Mouse (Mus musculus) olfactory bulb, adult 2 months (tissue): ENCODE results near the gene Etl4. TPM values are rescaled to one million over a fixed set of nuclear protein-coding genes. Genes with fewer than 3 reads are reported as not detected.

Experiments
- H3K27ac ChIP-seq: fragments of 200-500 bp; 2 replicates; pipeline ENCODE4 v1.5.1; 2012; ENCODE audit warnings: low read depth, low read length; ENCODE audit not compliant: insufficient read depth
- H3K4me1 ChIP-seq: fragments of 200-500 bp; 2 replicates; pipeline ENCODE4 v1.6.1; 2012; ENCODE audit warnings: low read length; ENCODE audit not compliant: control insufficient read depth, insufficient read depth
- H3K4me3 ChIP-seq: fragments of 200-500 bp; 2 replicates; pipeline ENCODE4 v1.5.1; 2012; ENCODE audit warnings: mild to moderate bottlenecking, low read depth, low read length, moderate library complexity; ENCODE audit not compliant: insufficient read depth
- CTCF ChIP-seq: fragments of 200-500 bp; IDR thresholded peaks from 2 replicates; pipeline ENCODE4 v1.5.1; 2012; ENCODE audit warnings: low read depth, mild to moderate bottlenecking, low read length, moderate library complexity; ENCODE audit not compliant: insufficient read depth
- POLR2A ChIP-seq: fragments of 200-500 bp; IDR thresholded peaks from 2 replicates; pipeline ENCODE4 v1.6.1; 2012; ENCODE audit warnings: mild to moderate bottlenecking, low read depth, low read length, moderate library complexity; ENCODE audit not compliant: insufficient read depth
- WGBS: fragments of 180-500 bp; shearing (Covaris S2); methylation state at CpG from one replicate; pipeline ENCODE4 v1.1.7; 2018; 5-methylcytosine and 5-hydroxymethylcytosine counted together
- polyA plus RNA-seq: library from polyadenylated mRNA; stranded (reverse); fragments of >200 nt; gene quantifications from 2 replicates; pipeline ENCODE4 v1.2.4, GENCODE M21; 2012; ENCODE audit warnings: low replicate concordance; ENCODE audit not compliant: missing spikeins, insufficient read depth, insufficient read length

Etl4 gene
- polyA plus RNA-seq, 1 experiment, result not detected

DNA sequence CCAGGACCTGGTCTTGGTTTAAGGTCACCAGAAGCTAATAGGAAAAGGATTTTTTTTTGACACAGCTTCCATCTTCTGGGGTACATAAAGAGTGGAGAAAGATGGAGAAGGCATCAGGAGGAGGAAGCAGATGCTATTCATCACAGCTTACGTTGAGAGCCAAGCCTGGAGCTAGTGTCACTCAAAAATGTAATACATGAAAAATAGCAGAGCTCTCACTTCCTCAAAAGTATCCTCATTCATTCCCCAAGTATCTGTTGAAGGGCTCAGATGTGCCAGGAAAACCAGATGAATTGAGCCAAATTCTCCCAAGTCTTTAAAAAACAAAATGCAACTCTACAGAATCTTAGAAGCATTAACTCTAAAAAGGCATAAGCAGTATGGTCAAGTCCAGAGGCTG, 297.1 kb downstream of the Etl4 start:
- Histone ChIP-seq H3K27ac (no peak overlapping the region), H3K4me1 (no peaks in the 10 kb centered on the region), H3K4me3 (no peak overlapping the region)
- TF ChIP-seq CTCF (no peak), POLR2A (no peak)
- WGBS, result 89% methylated on average over 1 of the region's 1 CpGs

DNA sequence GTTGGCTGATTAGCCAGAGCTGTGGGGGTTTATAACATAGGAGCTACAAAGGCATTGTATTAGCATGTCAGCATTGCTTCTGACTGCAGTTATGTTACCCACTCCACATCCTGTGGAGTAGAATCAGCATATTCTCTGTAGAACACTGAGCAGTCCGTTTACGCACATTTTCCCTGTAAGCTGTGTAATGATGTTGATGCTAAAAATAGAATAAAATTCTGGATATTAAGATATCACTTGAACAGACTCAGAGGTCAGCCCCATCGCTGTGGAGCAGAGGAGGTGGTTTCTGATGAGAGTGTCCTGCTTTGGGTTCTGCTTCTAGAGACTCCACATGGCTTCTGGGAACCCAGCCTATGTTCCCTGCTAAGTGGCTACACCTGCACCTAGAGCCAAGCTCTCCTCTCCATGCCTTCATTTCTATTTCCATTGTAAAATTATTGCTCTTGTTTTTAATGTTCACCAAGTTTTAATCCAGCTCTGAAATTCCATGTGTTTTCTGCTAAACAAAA, 299.2 kb downstream of the Etl4 start:
- H3K27ac ChIP-seq, result no peak overlapping the region
- no peak overlapping the region for H3K4me3 ChIP-seq
- TF ChIP-seq CTCF, result no peak
- TF ChIP-seq POLR2A, result no peak
- no peaks in the 10 kb centered on the region for H3K4me1 ChIP-seq
- 57% methylated on average over 3 of the region's 3 CpGs for whole genome bisulfite sequencing

DNA sequence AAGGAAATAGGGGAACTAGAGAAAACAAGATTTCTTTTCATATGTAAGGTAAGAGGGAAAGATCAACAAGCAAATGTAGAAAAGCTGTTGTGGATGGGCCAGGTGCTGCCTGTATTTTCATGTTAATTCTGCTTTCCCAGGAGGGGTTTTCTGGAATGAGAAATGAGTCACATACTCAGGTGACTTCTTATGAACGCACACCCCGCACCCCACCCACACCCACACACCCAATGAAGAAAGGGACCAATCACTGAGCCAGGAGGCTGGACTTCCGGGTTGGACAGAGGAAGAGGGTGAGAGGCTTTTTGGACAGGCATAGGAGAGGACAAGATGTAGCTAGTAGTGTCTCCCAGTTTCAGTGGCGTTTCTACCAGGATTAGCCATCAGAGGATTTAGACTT, 299.8 kb downstream of the Etl4 start:
- 67% methylated on average over 4 of the region's 4 CpGs for WGBS
- Histone ChIP-seq H3K27ac (no peak overlapping the region), H3K4me1 (no peaks in the 10 kb centered on the region), H3K4me3 (no peak overlapping the region)
- TF ChIP-seq CTCF, result no peak
- no peak for TF ChIP-seq POLR2A

DNA sequence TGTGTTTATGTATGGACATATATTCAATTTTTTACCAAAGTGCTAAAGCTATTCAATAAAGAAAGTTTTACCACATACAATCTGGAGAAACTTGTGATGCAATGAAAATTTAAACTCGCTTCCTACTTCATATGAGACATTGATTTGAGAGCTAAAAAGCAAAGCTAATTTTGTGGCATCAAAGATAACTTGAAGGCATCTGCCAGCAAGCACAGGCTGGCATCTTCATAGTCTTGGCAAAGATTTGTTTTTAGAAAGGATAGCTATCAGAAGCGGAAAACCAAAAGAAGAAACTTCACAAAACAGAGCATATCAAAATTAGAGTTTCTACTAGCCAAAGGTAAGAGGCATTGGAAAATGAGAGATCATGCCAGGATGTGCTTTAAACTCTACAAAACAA, 306.7 kb downstream of the Etl4 start:
- TF ChIP-seq CTCF, result no peak
- TF ChIP-seq POLR2A, result no peak
- no peak overlapping the region for H3K27ac ChIP-seq
- WGBS, result 95% methylated on average over 2 of the region's 2 CpGs
- H3K4me1 ChIP-seq, result no peaks in the 10 kb centered on the region
- no peak overlapping the region for H3K4me3 ChIP-seq

DNA sequence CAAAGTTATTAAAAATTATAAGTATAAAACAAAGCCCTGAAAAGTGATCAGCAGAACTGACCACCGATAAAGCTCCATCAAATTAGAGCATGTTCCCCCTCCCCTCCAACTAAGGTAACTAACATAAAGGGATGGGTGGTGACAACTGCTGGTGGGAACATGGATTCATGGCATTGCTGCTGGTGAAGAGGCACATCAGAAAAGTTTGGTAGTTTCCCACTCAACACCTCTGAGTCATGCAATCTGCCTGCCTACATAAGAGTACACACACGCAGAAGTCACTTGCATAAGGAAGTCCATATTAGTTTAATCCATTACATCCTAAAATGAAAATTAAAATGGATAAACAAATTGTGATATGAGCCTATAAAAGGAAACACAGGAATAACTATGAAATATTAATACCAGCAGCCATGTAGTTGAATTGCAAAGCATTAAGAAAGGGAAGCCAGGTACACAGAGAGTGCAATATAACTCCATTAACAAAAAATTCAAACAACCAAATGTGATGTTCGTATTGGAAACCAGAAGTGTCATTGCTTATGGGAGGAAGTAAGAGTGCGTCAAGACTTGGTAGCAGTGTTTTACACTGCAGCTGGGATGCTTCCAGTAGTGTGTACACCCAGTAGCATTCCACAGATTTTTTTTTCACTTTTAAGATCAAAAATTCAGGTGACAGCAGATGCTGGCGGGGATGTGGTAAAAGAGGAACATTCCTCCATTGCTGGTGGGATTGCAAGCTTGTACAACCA, 307.3 kb downstream of the Etl4 start:
- no peak for TF ChIP-seq CTCF
- no peak for TF ChIP-seq POLR2A
- Histone ChIP-seq H3K27ac (no peak overlapping the region), H3K4me1 (no peaks in the 10 kb centered on the region), H3K4me3 (no peak overlapping the region)
- 86% methylated on average over 5 of the region's 5 CpGs for WGBS

DNA sequence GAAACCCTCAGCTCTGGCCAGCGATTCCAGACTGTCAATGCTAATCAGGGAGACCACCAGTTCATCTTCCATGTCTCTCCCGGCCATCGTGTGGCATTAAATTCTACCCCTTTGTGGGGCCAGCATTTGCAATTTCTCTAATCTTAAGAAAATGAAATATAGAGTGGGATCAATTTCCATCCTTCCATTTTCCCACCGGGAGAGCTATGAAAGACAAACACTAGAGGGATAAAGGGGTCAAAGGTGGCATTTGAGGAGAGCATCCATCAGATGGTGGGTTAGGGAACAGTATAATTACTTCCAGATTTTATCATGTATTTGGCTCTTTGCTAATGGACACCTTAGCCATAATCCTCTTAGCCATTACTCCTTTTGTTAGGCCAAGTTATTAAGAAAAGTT, 321.8 kb downstream of the Etl4 start:
- WGBS, result 79% methylated on average over 4 of the region's 4 CpGs
- Histone ChIP-seq H3K4me1 (no peaks in the 10 kb centered on the region), H3K27ac (no peak overlapping the region), H3K4me3 (no peak overlapping the region)
- TF ChIP-seq POLR2A (no peak), CTCF (no peak)

DNA sequence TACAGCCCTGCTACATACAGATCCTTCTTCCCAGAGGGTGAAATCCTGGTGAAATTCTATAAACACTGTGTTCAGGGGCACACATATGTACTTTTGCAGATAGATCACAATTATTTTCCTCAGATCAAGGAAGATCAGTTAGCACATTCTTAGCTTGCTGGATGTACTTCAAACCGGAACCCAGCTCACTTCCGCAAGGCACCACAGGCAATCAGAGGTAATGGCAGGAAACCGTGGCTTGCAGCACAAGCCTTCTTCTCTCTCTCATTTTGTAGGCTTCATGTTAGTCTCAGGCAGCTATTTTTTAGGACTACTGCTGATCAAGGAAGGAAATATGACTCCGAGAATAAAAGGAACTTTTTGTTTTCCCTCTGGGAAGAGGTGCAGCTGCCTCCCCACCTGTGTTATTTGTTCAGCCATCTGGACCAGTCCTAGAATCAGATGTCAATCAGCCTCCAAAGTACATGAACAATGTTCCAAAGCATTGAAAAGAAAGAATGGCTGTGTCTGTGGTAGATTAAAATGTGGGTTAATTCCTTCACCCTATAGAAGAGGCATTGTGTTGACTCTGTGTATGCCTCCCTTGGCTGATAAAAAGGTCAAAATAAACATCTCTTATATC, 338.6 kb downstream of the Etl4 start:
- Histone ChIP-seq H3K4me1 (no peaks in the 10 kb centered on the region), H3K4me3 (no peak overlapping the region), H3K27ac (no peak overlapping the region)
- TF ChIP-seq CTCF (no peak), POLR2A (no peak)
- WGBS, result 63% methylated on average over 4 of the region's 4 CpGs

DNA sequence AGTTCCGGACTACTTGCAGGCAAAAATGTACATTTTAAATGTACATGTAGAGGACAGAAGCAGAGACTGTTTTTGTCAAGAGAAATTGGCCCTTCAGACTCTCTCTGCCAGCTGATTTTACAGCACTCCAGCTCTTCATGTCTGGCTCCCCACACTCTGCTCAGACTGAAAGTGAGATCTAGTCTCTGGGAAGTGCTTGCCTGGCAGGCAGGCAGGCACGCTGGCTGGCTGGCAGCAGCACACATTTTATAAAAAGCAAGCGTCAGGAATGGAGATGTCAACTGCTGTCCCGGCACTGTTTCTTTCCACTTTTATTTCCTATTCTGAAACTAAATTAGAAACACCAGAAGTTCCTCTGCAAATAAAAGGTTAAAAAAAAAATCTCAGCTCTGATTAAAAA, 339.8 kb downstream of the Etl4 start:
- no peak for TF ChIP-seq CTCF
- no peak for TF ChIP-seq POLR2A
- Histone ChIP-seq H3K4me3 (no peak overlapping the region), H3K4me1 (no peaks in the 10 kb centered on the region), H3K27ac (no peak overlapping the region)
- 35% methylated on average over 4 of the region's 4 CpGs for WGBS

DNA sequence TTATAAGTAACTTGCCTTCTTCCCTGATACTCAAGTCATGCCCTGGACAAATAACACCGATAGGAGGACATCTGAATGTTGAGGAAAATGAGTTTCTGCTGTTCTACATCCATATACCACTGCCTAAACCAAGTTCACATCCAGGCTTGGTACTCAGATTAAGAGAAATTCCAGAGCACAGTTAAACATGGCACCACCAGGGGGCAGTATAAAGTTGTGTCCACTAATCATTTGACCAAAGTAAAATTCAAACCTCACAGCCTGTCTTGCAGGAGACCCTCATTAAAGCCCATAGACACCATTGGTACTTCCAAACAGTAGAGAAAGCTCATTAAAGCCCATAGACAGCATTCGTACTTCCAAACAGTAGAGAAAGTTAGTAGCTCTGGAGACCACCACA, 366.5 kb downstream of the Etl4 start:
- Histone ChIP-seq H3K4me3 (no peak overlapping the region), H3K4me1 (no peaks in the 10 kb centered on the region), H3K27ac (no peak overlapping the region)
- TF ChIP-seq CTCF (no peak), POLR2A (no peak)
- WGBS, result 45% methylated on average over 2 of the region's 2 CpGs

DNA sequence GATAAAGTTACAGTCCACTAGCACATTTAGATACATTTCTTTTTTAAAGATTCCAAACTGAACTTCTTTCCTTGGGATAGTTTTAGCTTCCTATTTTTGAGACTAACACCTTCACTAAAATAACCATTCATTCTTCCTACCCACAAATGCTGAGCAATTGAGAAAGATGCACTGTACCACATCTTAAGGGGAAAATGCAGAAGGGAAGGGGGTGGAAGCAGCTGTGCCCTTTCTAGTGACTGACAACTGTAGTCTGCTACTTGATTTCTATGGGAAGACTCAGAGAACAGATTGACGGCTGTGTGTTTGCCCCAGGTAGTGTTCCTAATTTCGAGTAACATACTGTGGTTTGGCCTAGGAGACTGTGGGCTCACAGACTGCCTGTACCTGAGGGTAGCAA, 372.3 kb downstream of the Etl4 start:
- Histone ChIP-seq H3K4me3 (no peak overlapping the region), H3K27ac (no peak overlapping the region), H3K4me1 (no peaks in the 10 kb centered on the region)
- TF ChIP-seq POLR2A (no peak), CTCF (no peak)
- WGBS, result 79% methylated on average over 2 of the region's 2 CpGs
